Mouse (Mus musculus) retina, embryonic 14.5 days (tissue): ENCODE measurements at regions not wholly inside any gene's neighbourhood (a gene's known extent, or its start where the extent isn't known, plus 50 kb on each side); places are given as distances from the start of the nearest gene placed in this dataset.

Experiments used
- DNase-seq: peaks from one replicate; pipeline ENCODE4 v3.0.0-alpha.2; 2015; ENCODE audit warnings: low spot score

- DNase-seq: no peak
Observed at GRCm38 (mm10) chr19:53442756-53443654, 52.6 kb upstream of the Smndc1 start.

- no peak for DNase-seq
Observed at GRCm38 (mm10) chr19:53442132-53442610, 51.8 kb upstream of the Smndc1 start.

GRCm38 (mm10) chr19:53441449-53442131 lies 51.2 kb upstream of the Smndc1 start:
- no peak for DNase-seq

GRCm38 (mm10) chr19:53440327-53441055 lies 50.1 kb upstream of the Smndc1 start:
- no peak for DNase-seq
